ENCODE assay signal across 8 mouse cellular contexts in genomic region chr9:57744462-57745091, GRCm38 (mm10). TPM values are rescaled to one million over a fixed set of nuclear protein-coding genes. Genes with fewer than 3 reads are reported as not detected.
DNase-seq lines count a peak whose midpoint lies in the region; ATAC-seq lines count a peak whose summit lies in the region.

No protein-coding gene starts in this region.

- H3K36me3 ChIP-seq in forebrain, embryonic 14.5 days (ENCODE audit: control insufficient read depth, insufficient read depth, low read length): peaks cover 83% of the 10 kb centered on the region
- H3K36me3 ChIP-seq in forebrain, embryonic 16.5 days (ENCODE audit: control insufficient read depth, insufficient read depth): peaks cover 9% of the 10 kb centered on the region
- peaks cover 90% of the 10 kb centered on the region for H3K36me3 ChIP-seq in neural tube, embryonic 13.5 days

- H3K27me3 ChIP-seq in forebrain, embryonic 14.5 days (replicated peaks; ENCODE audit: control insufficient read depth, insufficient read depth, low read length): no peaks in the 10 kb centered on the region
- no peaks in the 10 kb centered on the region for H3K27me3 ChIP-seq in forebrain, embryonic 16.5 days (replicated peaks; ENCODE audit: control insufficient read depth, insufficient read depth, low read length)
- H3K27me3 ChIP-seq in neural tube, embryonic 13.5 days: no peaks in the 10 kb centered on the region

- no peak overlapping the region for H3K4me3 ChIP-seq in forebrain, embryonic 14.5 days (ENCODE audit: low read depth, low read length)
- H3K4me3 ChIP-seq in forebrain, embryonic 16.5 days (replicated peaks; ENCODE audit: low read length): no peak overlapping the region
- no peak overlapping the region for H3K4me3 ChIP-seq in neural tube, embryonic 13.5 days

- no peak overlapping the region for H3K27ac ChIP-seq in forebrain, embryonic 14.5 days (ENCODE audit: low read depth, low read length)
- no peak overlapping the region for H3K27ac ChIP-seq in forebrain, embryonic 16.5 days (ENCODE audit: low read length)
- H3K27ac ChIP-seq in neural tube, embryonic 13.5 days (replicated peaks): no peak overlapping the region

- ATAC-seq in forebrain, embryonic 14.5 days: peak; percentile 40; the same call in 1 of the 2 replicates
- ATAC-seq in forebrain, embryonic 16.5 days: no peak
- 0 out of 2 replicates have a peak, but pooled peaks have one; percentile 11 for ATAC-seq in neural tube, embryonic 13.5 days (ENCODE audit: low read depth)

- 71% methylated on average over 3 of the region's 3 CpGs for WGBS in forebrain, embryonic 14.5 days
- whole genome bisulfite sequencing in forebrain, embryonic 16.5 days: 72% methylated on average over 3 of the region's 3 CpGs
- 76% methylated on average over 3 of the region's 3 CpGs for WGBS in neural tube, embryonic 13.5 days

- DNase-seq in forebrain, embryonic 14.5 days (ENCODE audit: low spot score): peak; percentile 80
- peak; percentile 71 for DNase-seq in thymus, postnatal 0 days (ENCODE audit: low spot score)
- no peak for DNase-seq in thymus, postnatal 36 days
- DNase-seq in embryo, embryonic 10 days (ENCODE audit: low spot score): peak; percentile 77
- peak; percentile 63 for DNase-seq in kidney, adult 9 months
- no peak for DNase-seq in ovary, postnatal 10 days (ENCODE audit: low spot score)

- H3K9ac ChIP-seq in forebrain, embryonic 14.5 days (ENCODE audit: low read length): no peak overlapping the region
- H3K9ac ChIP-seq in forebrain, embryonic 16.5 days (replicated peaks; ENCODE audit: low read depth, low read length): no peak overlapping the region
- H3K9ac ChIP-seq in neural tube, embryonic 13.5 days: no peak overlapping the region

- no peak overlapping the region for H3K4me2 ChIP-seq in forebrain, embryonic 14.5 days (ENCODE audit: low read length)
- H3K4me2 ChIP-seq in forebrain, embryonic 16.5 days (ENCODE audit: low read length): no peak overlapping the region
- no peak overlapping the region for H3K4me2 ChIP-seq in neural tube, embryonic 13.5 days

- no peaks in the 10 kb centered on the region for H3K4me1 ChIP-seq in forebrain, embryonic 14.5 days (ENCODE audit: control insufficient read depth, insufficient read depth, low read length)
- H3K4me1 ChIP-seq in forebrain, embryonic 16.5 days (replicated peaks; ENCODE audit: control insufficient read depth, insufficient read depth, low read length): no peaks in the 10 kb centered on the region
- no peaks in the 10 kb centered on the region for H3K4me1 ChIP-seq in neural tube, embryonic 13.5 days (replicated peaks)

- no peaks in the 10 kb centered on the region for H3K9me3 ChIP-seq in forebrain, embryonic 14.5 days (replicated peaks; ENCODE audit: control insufficient read depth, low read length)
- no peaks in the 10 kb centered on the region for H3K9me3 ChIP-seq in forebrain, embryonic 16.5 days (ENCODE audit: control insufficient read depth, low read length)
- H3K9me3 ChIP-seq in neural tube, embryonic 13.5 days: no peaks in the 10 kb centered on the region

RNA-seq across cellular contexts. Expression of gene Clk3, which starts 21.1 kb away (rescaled TPM):
- polyA plus RNA-seq in forebrain, embryonic 14.5 days (2014; fragmentation: Nextera tagmentation; extraction: Ambion mirVana): 92.3 and 94.9 TPM in 2 replicates
- 88.9 and 97.4 TPM in 2 replicates for polyA plus RNA-seq in forebrain, embryonic 16.5 days (2015; fragmentation: Nextera tagmentation; extraction: Ambion mirVana)
- 211 and 221 TPM in 2 replicates for polyA plus RNA-seq in thymus, postnatal 0 days (2015; fragmentation: Nextera tagmentation; extraction: Ambion mirVana)
- 68.6 and 76.6 TPM in 2 replicates for polyA plus RNA-seq in neural tube, embryonic 13.5 days (2015; fragmentation: Nextera tagmentation; extraction: Ambion mirVana)

RNA-seq across cellular contexts. Expression of gene Edc3, which starts 36.2 kb away (rescaled TPM):
- 27.5 and 28.9 TPM in 2 replicates for polyA plus RNA-seq in forebrain, embryonic 14.5 days (2014; fragmentation: Nextera tagmentation; extraction: Ambion mirVana)
- polyA plus RNA-seq in forebrain, embryonic 16.5 days (2015; fragmentation: Nextera tagmentation; extraction: Ambion mirVana): 37.0 and 39.2 TPM in 2 replicates
- polyA plus RNA-seq in thymus, postnatal 0 days (2015; fragmentation: Nextera tagmentation; extraction: Ambion mirVana): 38.2 and 39.4 TPM in 2 replicates
- polyA plus RNA-seq in neural tube, embryonic 13.5 days (2015; fragmentation: Nextera tagmentation; extraction: Ambion mirVana): 32.0 and 35.4 TPM in 2 replicates

RNA-seq across cellular contexts. Expression of gene Cyp1a1, which starts 56.8 kb away (rescaled TPM):
- 0.19 TPM in 1 of 2 replicates, not detected in the other for polyA plus RNA-seq in forebrain, embryonic 14.5 days (2014; fragmentation: Nextera tagmentation; extraction: Ambion mirVana)
- 0.12 and 0.18 TPM in 2 replicates for polyA plus RNA-seq in forebrain, embryonic 16.5 days (2015; fragmentation: Nextera tagmentation; extraction: Ambion mirVana)
- 0.05 and 0.08 TPM in 2 replicates for polyA plus RNA-seq in thymus, postnatal 0 days (2015; fragmentation: Nextera tagmentation; extraction: Ambion mirVana)
- polyA plus RNA-seq in neural tube, embryonic 13.5 days (2015; fragmentation: Nextera tagmentation; extraction: Ambion mirVana): 0.15 TPM in 1 of 2 replicates, not detected in the other

Comparison
In these comparisons a context has a peak if more than half of its experiments do, and no peak if none do; other contexts are left out.
1. DNase-seq: peak in forebrain, embryonic 14.5 days (single experiment), thymus, postnatal 0 days (single experiment), embryo, embryonic 10 days (single experiment) and kidney, adult 9 months (single experiment); none in thymus, postnatal 36 days (0 of 2) and ovary, postnatal 10 days (single experiment).